Mouse (Mus musculus) embryo, embryonic 9.5 days (tissue): ENCODE results near the gene Acaca.
"Not testable (repeated sequence)": the region's sequence is repeated elsewhere in the genome, so short reads cannot be mapped to it uniquely, and the experiment has no call there.

ENCODE experiments used
- DNase-seq: peaks from one replicate; pipeline ENCODE4 v3.0.0-alpha.2; 2017; ENCODE audit errors: extremely low spot score

Gene Acaca

GRCm38 (mm10) chr11:84392066-84392465, 262.6 kb downstream of the Acaca start:
- DNase-seq = not testable (repeated sequence)

GRCm38 (mm10) chr11:84393571-84393970, 264.1 kb downstream of the Acaca start:
- no peak for DNase-seq

GRCm38 (mm10) chr11:84395010-84395409, 265.5 kb downstream of the Acaca start:
- no peak for DNase-seq

- DNase-seq = no peak
These were observed 277.3 kb downstream of the Acaca start for GRCm38 (mm10) chr11:84406733-84407132.

GRCm38 (mm10) chr11:84410383-84410782, 280.9 kb downstream of the Acaca start:
- DNase-seq = no peak

GRCm38 (mm10) chr11:84410879-84411641, 281.6 kb downstream of the Acaca start:
- DNase-seq = no peak

GRCm38 (mm10) chr11:84411642-84412018, 282.2 kb downstream of the Acaca start:
- no peak for DNase-seq

GRCm38 (mm10) chr11:84412201-84412934, 282.9 kb downstream of the Acaca start:
- no peak for DNase-seq

- DNase-seq = no peak
These were observed 283.6 kb downstream of the Acaca start for GRCm38 (mm10) chr11:84413111-84413510.

- no peak for DNase-seq
These were observed 291.3 kb downstream of the Acaca start for GRCm38 (mm10) chr11:84420779-84421178.

GRCm38 (mm10) chr11:84425736-84426632, 296.5 kb downstream of the Acaca start:
- no peak for DNase-seq

- no peak for DNase-seq
These were observed 297.1 kb downstream of the Acaca start for GRCm38 (mm10) chr11:84426633-84426998.

- peak; percentile 63 for DNase-seq
These were observed 300.1 kb downstream of the Acaca start for GRCm38 (mm10) chr11:84429581-84429980.

GRCm38 (mm10) chr11:84430336-84430735, 300.9 kb downstream of the Acaca start:
- DNase-seq = no peak

GRCm38 (mm10) chr11:84434879-84435278, 305.4 kb downstream of the Acaca start:
- DNase-seq = no peak

GRCm38 (mm10) chr11:84440402-84440801, 310.9 kb downstream of the Acaca start:
- DNase-seq = no peak

- DNase-seq = no peak
These were observed 313.3 kb downstream of the Acaca start for GRCm38 (mm10) chr11:84442554-84443331.
